Mouse (Mus musculus) kidney, postnatal 0 days (tissue): ENCODE results near the gene Gm11492. TPM values are rescaled to one million over a fixed set of nuclear protein-coding genes. Genes with fewer than 3 reads are reported as not detected.

Experiments
- ATAC-seq: fragments of 200-750 bp; cut with Nextera tagmentation; replicated peaks from 2 replicates; pipeline ENCODE4 v1.8.0; 2017; ENCODE audit warnings: low read depth, moderate number of reproducible peaks, moderate TSS enrichment, moderate library complexity; ENCODE audit not compliant: low FRiP score
- DNase-seq: peaks from one replicate; pipeline ENCODE4 v3.0.0-alpha.2; 2016; ENCODE audit warnings: low spot score
- H3K27ac ChIP-seq: fragments of 300-500 bp; sonication (generic); 2 replicates; pipeline ENCODE4 v1.5.1; 2014; ENCODE audit warnings: mild to moderate bottlenecking
- H3K27me3 ChIP-seq: fragments of 300-500 bp; sonication (generic); 2 replicates; pipeline ENCODE4 v1.6.1; 2014; ENCODE audit warnings: low read length, mixed read lengths; ENCODE audit not compliant: insufficient read depth
- H3K36me3 ChIP-seq: fragments of 300-500 bp; sonication (generic); 2 replicates; pipeline ENCODE4 v1.6.1; 2014; ENCODE audit warnings: low read length, mixed read lengths; ENCODE audit not compliant: insufficient read depth
- H3K4me1 ChIP-seq: fragments of 300-500 bp; sonication (generic); replicated peaks from 2 replicates; pipeline ENCODE4 v1.6.1; 2014; ENCODE audit warnings: antibody characterized with exemption, low read length, mixed read lengths; ENCODE audit not compliant: insufficient read depth
- H3K4me2 ChIP-seq: fragments of 300-500 bp; sonication (generic); 2 replicates; pipeline ENCODE4 v1.6.1; 2014; ENCODE audit warnings: mild to moderate bottlenecking, low read length, moderate library complexity, mixed read lengths
- H3K4me3 ChIP-seq: fragments of 300-500 bp; sonication (generic); replicated peaks from 2 replicates; pipeline ENCODE4 v1.5.1; 2014; ENCODE audit warnings: low read depth, low read length
- H3K9ac ChIP-seq: fragments of 300-500 bp; sonication (generic); 2 replicates; pipeline ENCODE4 v1.6.1; 2014; ENCODE audit warnings: low read depth, low read length
- H3K9me3 ChIP-seq: fragments of 300-500 bp; sonication (generic); replicated peaks from 2 replicates; pipeline ENCODE4 v1.6.1; 2016; ENCODE audit warnings: low read length, inconsistent platforms, mixed read lengths
- CTCF ChIP-seq: IDR thresholded peaks from 2 replicates; pipeline ENCODE4 v1.5.1; 2016; ENCODE audit warnings: antibody characterized with exemption, low read depth, mild to moderate bottlenecking, moderate library complexity
- WGBS: fragments of 180-500 bp; shearing (Covaris S2); extraction: QIAGEN DNeasy Blood & Tissue Kit; methylation state at CpG from one replicate; pipeline ENCODE4 v1.1.7; 2014; 5-methylcytosine and 5-hydroxymethylcytosine counted together
- polyA plus RNA-seq: library from polyadenylated mRNA; unstranded; fragments of >200 nt; fragmentation: Nextera tagmentation; extraction: Ambion mirVana; gene quantifications from 2 replicates; pipeline ENCODE4 v1.2.1, GENCODE M21; 2015

Gm11492 gene
- polyA plus RNA-seq, 1 experiment from 2014 or later: not detected

GRCm38 (mm10) chr11:87531695-87532094 is 34.8 kb upstream of the Gm11492 start:
- Histone ChIP-seq H3K9me3 (no peaks in the 10 kb centered on the region), H3K4me1 (no peaks in the 10 kb centered on the region), H3K36me3 (no peaks in the 10 kb centered on the region), H3K4me3 (no peak overlapping the region), H3K27ac (no peak overlapping the region), H3K4me2 (no peak overlapping the region), H3K9ac (no peak overlapping the region), H3K27me3 (no peaks in the 10 kb centered on the region)
- no peak for ATAC-seq
- TF ChIP-seq CTCF: peak; percentile 33; the same call in 1 of the 2 replicates
- 60% methylated on average over 6 of the region's 6 CpGs for WGBS
- peak; percentile 22 for DNase-seq

GRCm38 (mm10) chr11:87542285-87542684 is 24.2 kb upstream of the Gm11492 start:
- H3K4me2 ChIP-seq: no peak overlapping the region
- ATAC-seq (0 out of 2 replicates have a peak, but pooled peaks have one; percentile 36), DNase-seq (peak; percentile 59)
- no peak for TF ChIP-seq CTCF
- no peak overlapping the region for H3K9ac ChIP-seq
- WGBS: 24% methylated on average over 8 of the region's 8 CpGs
- H3K9me3 ChIP-seq: no peaks in the 10 kb centered on the region
- H3K36me3 ChIP-seq: no peaks in the 10 kb centered on the region
- H3K4me1 ChIP-seq: no peaks in the 10 kb centered on the region
- no peak overlapping the region for H3K4me3 ChIP-seq
- no peaks in the 10 kb centered on the region for H3K27me3 ChIP-seq
- H3K27ac ChIP-seq: no peak overlapping the region

- no peak for ATAC-seq
- no peak overlapping the region for H3K27ac ChIP-seq
- H3K9me3 ChIP-seq: no peaks in the 10 kb centered on the region
- H3K4me2 ChIP-seq: no peak overlapping the region
- WGBS: 54% methylated on average over 3 of the region's 3 CpGs
- no peaks in the 10 kb centered on the region for H3K4me1 ChIP-seq
- no peak overlapping the region for H3K9ac ChIP-seq
- DNase-seq: no peak
- no peaks in the 10 kb centered on the region for H3K36me3 ChIP-seq
- H3K27me3 ChIP-seq: no peaks in the 10 kb centered on the region
- H3K4me3 ChIP-seq: no peak overlapping the region
- no peak for TF ChIP-seq CTCF
Measured at GRCm38 (mm10) chr11:87542906-87543305, 23.5 kb upstream of the Gm11492 start.

GRCm38 (mm10) chr11:87553342-87553741 is 13.1 kb upstream of the Gm11492 start:
- H3K9me3 ChIP-seq: no peaks in the 10 kb centered on the region
- H3K4me1 ChIP-seq: no peaks in the 10 kb centered on the region
- no peaks in the 10 kb centered on the region for H3K27me3 ChIP-seq
- no peak overlapping the region for H3K4me3 ChIP-seq
- H3K27ac ChIP-seq: no peak overlapping the region
- ATAC-seq: no peak
- TF ChIP-seq CTCF: no peak
- H3K36me3 ChIP-seq: no peaks in the 10 kb centered on the region
- WGBS: 83% methylated on average over 4 of the region's 4 CpGs
- DNase-seq: no peak
- no peak overlapping the region for H3K4me2 ChIP-seq
- H3K9ac ChIP-seq: no peak overlapping the region

- no peaks in the 10 kb centered on the region for H3K9me3 ChIP-seq
- DNase-seq (no peak), ATAC-seq (no peak)
- no peak overlapping the region for H3K9ac ChIP-seq
- H3K4me3 ChIP-seq: no peak overlapping the region
- no peak for TF ChIP-seq CTCF
- WGBS: 51% methylated on average over 5 of the region's 5 CpGs
- no peaks in the 10 kb centered on the region for H3K4me1 ChIP-seq
- no peaks in the 10 kb centered on the region for H3K36me3 ChIP-seq
- H3K27ac ChIP-seq: 0 out of 2 replicates have a peak overlapping the region, but pooled peaks have one; percentile 19
- no peaks in the 10 kb centered on the region for H3K27me3 ChIP-seq
- H3K4me2 ChIP-seq: no peak overlapping the region
Measured at GRCm38 (mm10) chr11:87554386-87554785, 12.1 kb upstream of the Gm11492 start.

GRCm38 (mm10) chr11:87555106-87555703 is 11.2 kb upstream of the Gm11492 start:
- Histone ChIP-seq H3K9me3 (no peaks in the 10 kb centered on the region), H3K4me3 (no peak overlapping the region), H3K4me1 (no peaks in the 10 kb centered on the region), H3K27me3 (no peaks in the 10 kb centered on the region), H3K36me3 (no peaks in the 10 kb centered on the region), H3K4me2 (no peak overlapping the region), H3K27ac (no peak overlapping the region), H3K9ac (no peak overlapping the region)
- WGBS: 52% methylated on average over 2 of the region's 2 CpGs
- DNase-seq (no peak), ATAC-seq (no peak)
- TF ChIP-seq CTCF: no peak

GRCm38 (mm10) chr11:87561208-87561607 is 5.2 kb upstream of the Gm11492 start:
- Histone ChIP-seq H3K4me1 (no peaks in the 10 kb centered on the region), H3K9me3 (no peaks in the 10 kb centered on the region), H3K9ac (no peak overlapping the region), H3K27me3 (no peaks in the 10 kb centered on the region), H3K27ac (no peak overlapping the region), H3K4me2 (no peak overlapping the region), H3K4me3 (no peak overlapping the region), H3K36me3 (no peaks in the 10 kb centered on the region)
- no peak for DNase-seq
- 74% methylated on average over 6 of the region's 6 CpGs for WGBS
- TF ChIP-seq CTCF: no peak
- ATAC-seq: no peak
